Mouse (Mus musculus) G1E (cell line): ENCODE measurements at regions not wholly inside any gene's neighbourhood (a gene's known extent, or its start where the extent isn't known, plus 50 kb on each side); places are given as distances from the start of the nearest gene placed in this dataset.

Experiments used
- CTCF ChIP-seq: IDR thresholded peaks from 2 replicates; pipeline ENCODE4 v1.5.1; 2012; ENCODE audit warnings: low read depth, low read length, inconsistent platforms, mixed read lengths
- GATA1 ChIP-seq: IDR thresholded peaks from 2 replicates; pipeline ENCODE4 v1.6.1; 2012; ENCODE audit warnings: borderline replicate concordance, low read length, inconsistent platforms, mixed read lengths
- POLR2AphosphoS5 ChIP-seq: IDR thresholded peaks from 2 replicates; pipeline ENCODE4 v1.6.1; 2012; ENCODE audit warnings: low read depth, low read length, inconsistent platforms; ENCODE audit not compliant: insufficient replicate concordance
- TAL1 ChIP-seq: conservative IDR thresholded peaks from 2 replicates; pipeline ENCODE4 v1.6.1; 2012; ENCODE audit warnings: low read depth, low read length, inconsistent platforms, mixed read lengths

GRCm38 (mm10) chr7:117922270-117922669, 193.7 kb downstream of the Rps15a start:
- TF ChIP-seq CTCF (no peak), GATA1 (no peak), TAL1 (no peak), POLR2AphosphoS5 (no peak)
